Mouse (Mus musculus): Measurements from ENCODE around the gene Col10a1.
"Not testable (repeated sequence)": the region's sequence is repeated elsewhere in the genome, so short reads cannot be mapped to it uniquely, and the experiment has no call there.

The Col10a1 gene

DNA sequence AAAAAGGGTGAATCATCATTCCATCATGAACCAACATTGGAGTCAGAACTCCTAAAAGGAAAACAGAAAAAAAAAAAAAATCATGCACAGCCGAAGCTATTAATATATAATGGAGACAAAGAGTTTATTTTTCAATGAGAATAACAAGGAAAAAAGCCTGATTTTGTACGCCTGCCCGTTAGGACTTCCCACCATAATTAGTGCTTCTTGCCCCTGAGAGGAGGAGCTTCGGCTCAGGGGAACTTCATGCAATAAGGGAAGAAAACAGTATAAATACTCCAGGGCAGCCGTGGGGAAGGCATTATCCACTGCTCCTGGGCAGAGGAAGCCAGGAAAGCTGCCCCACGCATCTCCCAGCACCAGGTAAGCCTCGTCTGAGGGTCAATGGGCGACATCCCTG, at the start of gene Col10a1:
TSS of gene Col10a1 (plus strand) at position 301 of the 400 bp plus-strand sequence.
- no peak for DNase-seq

DNA sequence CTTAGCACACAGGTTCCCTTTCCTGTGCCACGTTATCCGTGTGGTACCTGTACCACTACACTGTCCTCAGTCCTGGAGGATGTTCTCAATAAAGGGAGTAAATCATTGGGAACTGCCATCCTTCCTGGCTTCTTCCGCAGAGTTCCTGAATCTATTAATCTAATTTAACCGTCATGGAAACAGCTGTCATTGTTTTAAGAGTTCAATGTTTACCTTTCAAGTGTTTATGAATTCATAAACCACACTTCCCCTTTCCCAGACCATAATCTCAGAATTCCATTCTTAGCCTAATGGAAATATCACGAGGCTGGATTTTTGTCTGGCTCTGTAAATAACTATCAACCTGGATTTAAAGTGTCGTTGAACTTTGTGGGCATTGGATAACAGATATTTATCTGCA, 48.8 kb upstream of the Col10a1 start:
- DNase-seq: no peak

DNA sequence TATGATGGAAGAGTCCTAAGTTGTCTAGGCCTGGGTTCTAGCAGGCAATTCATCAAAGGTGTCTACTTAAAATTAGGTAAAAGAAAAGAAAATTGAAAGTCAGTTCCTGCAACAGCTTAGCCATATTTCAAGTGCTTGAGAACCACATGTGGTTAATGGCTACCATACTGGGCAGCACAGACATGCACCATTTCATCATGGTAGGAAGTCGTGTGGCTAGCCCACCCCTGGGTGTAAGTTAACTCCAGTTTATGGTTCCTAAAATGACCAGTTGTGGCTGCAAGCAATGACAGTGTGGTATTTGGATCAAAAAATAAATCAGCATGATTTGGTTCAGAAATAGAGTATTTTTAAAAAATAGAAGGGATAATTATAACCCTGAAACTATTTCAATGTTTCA, 47.9 kb upstream of the Col10a1 start:
- no peak for DNase-seq

DNA sequence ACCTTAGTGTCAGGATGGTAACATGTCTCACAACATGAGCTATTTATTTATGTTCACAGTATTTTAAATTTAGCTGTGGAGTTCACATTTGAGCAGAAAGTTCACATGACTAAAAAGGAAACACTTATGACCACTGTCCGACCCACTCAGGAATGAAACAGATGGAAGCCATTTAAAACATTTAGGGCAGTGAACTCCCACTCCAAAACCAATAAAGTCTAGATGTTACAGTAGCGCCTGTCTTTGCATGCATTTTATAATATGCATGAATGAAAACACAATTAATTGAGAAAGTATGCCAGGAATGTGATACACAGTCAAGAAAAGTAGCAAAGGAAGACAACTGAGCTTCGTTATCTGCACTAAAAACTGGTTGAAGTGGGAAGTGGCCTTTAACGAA, 37.6 kb upstream of the Col10a1 start:
- DNase-seq: no peak

DNA sequence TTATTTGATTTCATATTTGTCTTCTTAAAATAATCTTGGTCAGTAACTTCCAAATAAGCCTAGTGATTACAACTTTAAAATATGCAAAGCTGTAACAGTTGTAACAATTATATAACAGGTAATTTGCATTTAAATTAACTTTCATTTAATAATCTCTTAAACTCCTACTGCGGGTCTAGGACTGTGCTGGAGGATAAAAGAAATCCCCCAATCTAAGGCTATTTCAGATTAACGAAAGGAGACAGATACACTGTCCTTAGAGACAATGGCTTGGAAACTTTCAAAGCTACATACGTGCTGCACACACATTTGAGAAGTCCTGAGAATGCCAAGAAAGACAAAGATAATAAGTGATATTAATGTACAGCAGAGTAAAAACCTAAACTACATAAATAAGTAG, 31.5 kb upstream of the Col10a1 start:
- DNase-seq: no peak

DNA sequence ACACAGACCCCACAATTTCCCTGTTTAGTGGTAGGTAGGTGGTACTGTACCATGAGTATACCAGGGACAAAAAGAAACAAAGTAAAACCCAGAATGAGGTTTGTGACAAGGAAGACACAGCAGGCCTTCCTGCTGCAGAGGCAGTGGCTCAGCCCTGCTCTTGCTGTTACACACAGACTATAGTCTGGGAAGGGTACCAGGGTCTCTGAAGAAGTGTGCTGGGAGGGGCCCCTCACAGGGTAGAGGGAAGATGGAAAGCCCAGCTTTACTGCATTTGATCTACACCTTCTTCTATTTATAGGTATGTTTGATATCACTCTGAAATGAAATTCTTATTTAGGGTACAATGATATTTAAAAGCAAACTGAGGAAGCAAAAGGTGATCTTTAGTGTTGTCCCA, 26.0 kb upstream of the Col10a1 start:
- no peak for DNase-seq

DNA sequence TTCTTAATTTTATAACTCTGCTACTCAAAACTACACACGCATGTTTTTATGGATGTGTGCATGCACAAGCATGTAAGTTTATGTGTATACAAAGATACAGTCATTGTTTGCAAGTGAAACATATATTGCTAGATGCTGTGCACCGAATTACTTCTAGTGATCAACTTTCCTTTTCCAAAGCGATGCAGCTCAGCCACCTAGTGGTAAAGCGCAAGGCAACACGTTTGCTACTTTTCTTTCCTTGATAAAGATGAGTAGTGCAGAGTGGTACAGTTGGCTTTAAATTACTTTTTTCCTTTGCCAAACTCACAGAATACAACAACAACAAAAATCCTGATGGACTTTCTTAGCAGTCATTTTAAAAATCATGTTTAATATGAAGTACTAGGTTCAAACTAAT, 21.6 kb upstream of the Col10a1 start:
- DNase-seq: no peak

DNA sequence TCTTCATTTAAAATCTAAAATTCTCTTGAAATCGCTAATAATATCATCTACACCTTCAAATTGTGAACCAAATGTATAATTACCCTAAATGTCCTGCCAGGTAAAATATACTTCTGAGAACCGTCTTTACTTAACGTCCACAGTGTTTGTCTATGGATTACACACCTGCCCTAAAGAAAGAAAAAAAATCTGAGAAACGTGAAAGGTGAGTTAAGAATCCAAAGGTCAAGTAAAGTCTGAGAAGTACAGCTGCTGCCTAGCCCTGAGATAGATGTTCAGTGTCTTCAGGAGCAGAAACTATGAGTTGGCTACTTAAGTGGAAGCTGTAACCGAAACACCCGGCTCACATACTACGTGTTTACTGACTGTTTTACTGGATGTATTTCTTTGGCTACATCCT, 16.4 kb upstream of the Col10a1 start:
- no peak for DNase-seq

DNA sequence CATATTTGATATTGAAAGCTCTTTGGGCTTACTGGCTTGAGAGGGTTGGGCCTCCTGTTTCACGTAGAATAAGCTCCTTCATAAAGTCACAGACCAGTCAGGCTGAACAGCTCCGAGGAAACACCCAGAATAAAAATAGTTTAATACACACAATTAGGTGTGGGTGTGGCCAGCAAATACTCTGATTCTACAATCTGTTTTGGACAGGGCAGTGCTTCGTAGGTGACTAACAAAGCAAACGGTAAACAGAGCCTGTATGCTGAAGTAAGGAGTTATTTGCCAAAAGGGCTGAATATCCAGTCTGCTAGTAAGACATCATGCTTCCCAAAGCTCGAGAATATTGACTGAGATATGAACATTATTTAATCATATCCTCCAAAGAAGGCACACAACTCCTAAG, 4.1 kb upstream of the Col10a1 start:
- DNase-seq: no peak

DNA sequence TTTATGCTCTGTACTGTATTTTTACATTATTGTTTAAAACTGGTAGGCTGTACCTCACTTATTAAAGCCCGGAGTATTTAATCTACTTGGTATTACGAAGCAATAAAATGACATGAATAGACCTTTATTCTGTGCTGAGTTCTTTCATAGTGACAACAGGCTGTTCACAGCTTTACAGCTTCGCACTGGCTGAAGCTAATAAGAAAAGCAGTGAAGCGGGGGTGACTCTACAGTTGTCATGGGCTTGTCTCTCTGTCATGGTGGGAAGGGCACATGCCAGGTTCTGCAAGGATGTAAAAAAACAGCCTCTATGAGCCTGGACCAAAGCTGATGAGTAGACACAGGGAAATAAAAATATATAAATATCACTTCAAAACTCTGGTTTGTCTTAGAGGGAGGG, 7.2 kb downstream of the Col10a1 start:
- no peak for DNase-seq

DNA sequence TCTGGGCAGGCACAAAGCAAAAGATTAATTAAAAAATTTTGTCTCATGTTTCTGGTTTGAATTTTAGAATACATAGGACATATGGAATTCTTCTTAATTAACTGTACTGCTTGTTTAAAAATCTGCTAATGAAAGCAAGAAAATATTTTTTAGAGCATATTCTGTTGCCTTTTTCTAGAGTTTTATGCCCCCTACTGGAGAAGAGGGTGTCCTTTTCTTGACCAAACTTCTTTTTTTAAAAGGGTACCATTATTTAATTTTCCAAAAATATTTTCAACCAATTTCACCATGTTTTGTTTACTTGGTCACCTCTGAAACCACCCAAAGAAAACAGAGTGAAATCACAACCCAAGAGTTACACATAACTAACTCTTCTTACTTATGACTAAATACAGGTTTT, 9.5 kb downstream of the Col10a1 start:
- no peak for DNase-seq

DNA sequence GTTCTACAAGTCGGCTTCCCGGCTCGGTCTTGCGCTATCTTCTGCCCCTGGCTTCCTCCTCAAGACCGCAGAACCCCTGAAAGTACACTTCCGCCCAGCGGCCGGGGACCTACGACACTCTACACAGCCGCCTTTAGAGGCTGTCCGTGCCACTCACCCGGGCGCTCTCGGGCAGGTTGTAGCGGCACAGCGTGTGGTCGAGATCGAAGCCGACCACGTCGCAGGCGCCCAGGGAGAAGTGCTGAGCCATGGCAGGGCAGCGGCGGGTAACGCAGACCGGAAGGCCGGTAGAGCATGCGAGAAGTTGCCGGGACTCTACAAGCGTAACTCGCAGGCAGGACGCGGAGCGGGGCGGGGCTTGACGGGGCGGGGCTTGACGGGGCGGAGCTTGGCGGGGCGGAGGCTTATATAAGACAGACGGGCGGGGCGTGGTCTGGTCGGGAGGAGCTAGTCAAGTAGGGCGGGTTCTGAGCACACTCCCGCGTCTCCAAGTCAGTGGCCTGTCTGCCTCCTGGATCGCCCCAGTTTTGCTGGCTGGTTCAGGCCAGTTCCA, 28.5 kb downstream of the Col10a1 start, which contains the start of gene Nt5dc1:
TSS of gene Nt5dc1 (minus strand) at position 349 of the 553 bp plus-strand sequence.
- peak; percentile 95 for DNase-seq

DNA sequence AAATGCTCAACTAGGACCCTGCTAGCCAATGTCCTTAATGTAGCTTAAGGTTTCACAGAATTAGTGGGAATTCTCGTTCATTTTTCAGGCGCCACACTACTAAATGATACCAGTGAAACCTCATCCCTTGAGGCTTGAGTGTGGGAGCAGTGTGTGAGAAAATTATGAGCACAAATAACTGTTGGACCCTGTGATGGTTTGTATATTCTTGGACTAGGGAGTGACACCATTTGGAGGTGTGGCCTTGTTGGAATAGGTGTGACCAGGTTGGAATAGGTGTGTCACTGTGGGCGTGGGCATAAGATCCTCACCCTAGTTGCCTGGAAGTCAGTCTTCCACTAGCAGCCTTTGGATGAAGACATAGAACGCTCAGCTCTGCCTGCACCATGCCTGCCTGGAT, 29.0 kb downstream of the Col10a1 start:
- not testable (repeated sequence) for DNase-seq

DNA sequence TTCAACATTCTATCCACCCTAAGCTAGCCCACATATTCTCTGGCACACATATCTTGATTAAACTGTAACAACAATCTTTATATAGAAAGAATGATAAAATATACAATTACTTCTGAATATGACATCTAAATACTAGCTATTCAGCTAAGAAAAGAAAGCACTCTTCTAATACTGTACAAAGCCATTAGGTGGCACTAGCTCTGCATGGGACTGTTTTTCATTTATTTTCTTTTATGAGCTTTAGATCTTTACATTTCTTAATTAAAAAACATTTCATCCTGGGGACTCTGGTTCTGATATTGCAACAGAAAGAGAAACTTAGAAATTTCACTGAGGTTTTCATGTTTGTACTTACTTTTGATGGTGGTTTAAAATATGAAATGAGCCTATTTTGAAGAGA, 42.0 kb downstream of the Col10a1 start:
- DNase-seq: peak; percentile 22

DNA sequence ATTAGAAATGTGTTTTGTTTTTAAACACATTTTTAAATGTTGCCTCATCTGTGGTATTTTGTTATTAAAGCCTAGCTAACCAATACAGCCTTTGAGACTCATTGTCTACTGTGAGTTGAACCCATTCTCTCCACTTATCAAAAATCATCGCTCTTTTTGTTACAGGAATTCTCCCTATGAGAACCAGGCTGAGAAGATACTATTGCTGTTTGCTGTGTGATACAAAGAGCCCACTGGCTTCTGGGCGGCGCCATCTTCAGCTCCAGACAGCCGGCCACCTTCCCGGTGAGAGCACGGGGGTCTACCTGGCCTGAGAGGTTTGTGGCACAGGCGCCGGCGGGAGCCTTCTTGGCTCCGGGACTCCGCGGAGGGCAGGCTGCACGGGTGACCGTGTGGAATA, 44.4 kb downstream of the Col10a1 start:
- DNase-seq: not testable (repeated sequence)
